Mouse (Mus musculus) megakaryocyte, adult 5-6 weeks (primary cell): ENCODE results near the gene Kif16b. TPM values are rescaled to one million over a fixed set of nuclear protein-coding genes. Genes with fewer than 3 reads are reported as not detected.
"Not testable (repeated sequence)": the region's sequence is repeated elsewhere in the genome, so short reads cannot be mapped to it uniquely, and the experiment has no call there.

ENCODE experiments used
- ATAC-seq: 2 replicates; pipeline ENCODE4 v1.8.0; 2016; ENCODE audit warnings: mild to moderate bottlenecking, inconsistent platforms; ENCODE audit not compliant: poor library complexity, severe bottlenecking
- total RNA-seq, 2 experiments: library from RNA; stranded (forward) in 1 of 2; stranded (reverse) in 1 of 2; fragments of 153-499, 151-499 nt in 1 of 2; fragments of 221-1000, 200-1000 nt in 1 of 2; gene quantifications; 2 replicates each; pipeline versions ENCODE4 v1.2.3 to v1.2.4; 2015 to 2017

The Kif16b gene
- total RNA-seq, 2 experiments from 2014 or later, result 15.1 to 16.4 TPM

DNA sequence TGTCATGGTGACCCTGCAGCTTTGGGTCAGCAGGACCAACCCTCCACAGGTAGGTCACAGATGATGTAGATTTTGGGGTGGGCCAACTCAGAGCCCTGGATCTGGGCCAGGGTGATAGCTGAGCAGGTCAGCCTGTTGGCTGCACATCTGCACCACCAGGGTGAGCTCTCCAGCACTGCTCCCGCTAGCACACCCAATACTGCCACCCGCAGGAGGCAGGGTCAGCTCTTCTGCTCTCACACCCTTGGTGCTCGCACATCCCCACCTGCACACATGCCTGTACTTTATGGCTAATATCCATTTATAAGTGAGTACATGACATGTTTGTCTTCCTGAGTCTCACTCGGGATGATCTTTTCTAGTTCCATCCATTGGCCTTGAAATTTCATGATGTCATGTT lies 296.6 kb downstream of the Kif16b start:
- ATAC-seq, result no peak

DNA sequence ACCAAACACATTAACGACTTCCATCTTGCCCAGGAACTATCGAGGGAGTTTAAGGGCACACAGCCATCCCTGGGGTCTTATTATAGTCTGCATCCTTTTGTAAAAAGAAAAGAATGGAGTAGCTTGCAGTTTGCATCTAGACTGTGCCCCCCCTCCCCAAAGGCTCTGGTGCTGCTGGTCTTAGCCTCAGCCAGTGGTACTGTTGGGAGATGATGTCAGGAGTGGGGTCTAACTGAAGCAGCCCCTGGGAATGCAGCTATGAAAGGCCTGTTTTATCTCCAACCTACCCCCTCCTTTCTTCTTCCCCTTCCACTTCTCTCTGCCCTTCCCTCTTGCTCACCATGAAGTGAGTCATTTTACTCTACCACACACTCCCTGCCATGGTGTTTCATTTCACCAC lies 298.1 kb downstream of the Kif16b start:
- ATAC-seq, result no peak

GRCm38 (mm10) chr2:142599235-142599634 lies 302.1 kb downstream of the Kif16b start:
- ATAC-seq, result no peak

DNA sequence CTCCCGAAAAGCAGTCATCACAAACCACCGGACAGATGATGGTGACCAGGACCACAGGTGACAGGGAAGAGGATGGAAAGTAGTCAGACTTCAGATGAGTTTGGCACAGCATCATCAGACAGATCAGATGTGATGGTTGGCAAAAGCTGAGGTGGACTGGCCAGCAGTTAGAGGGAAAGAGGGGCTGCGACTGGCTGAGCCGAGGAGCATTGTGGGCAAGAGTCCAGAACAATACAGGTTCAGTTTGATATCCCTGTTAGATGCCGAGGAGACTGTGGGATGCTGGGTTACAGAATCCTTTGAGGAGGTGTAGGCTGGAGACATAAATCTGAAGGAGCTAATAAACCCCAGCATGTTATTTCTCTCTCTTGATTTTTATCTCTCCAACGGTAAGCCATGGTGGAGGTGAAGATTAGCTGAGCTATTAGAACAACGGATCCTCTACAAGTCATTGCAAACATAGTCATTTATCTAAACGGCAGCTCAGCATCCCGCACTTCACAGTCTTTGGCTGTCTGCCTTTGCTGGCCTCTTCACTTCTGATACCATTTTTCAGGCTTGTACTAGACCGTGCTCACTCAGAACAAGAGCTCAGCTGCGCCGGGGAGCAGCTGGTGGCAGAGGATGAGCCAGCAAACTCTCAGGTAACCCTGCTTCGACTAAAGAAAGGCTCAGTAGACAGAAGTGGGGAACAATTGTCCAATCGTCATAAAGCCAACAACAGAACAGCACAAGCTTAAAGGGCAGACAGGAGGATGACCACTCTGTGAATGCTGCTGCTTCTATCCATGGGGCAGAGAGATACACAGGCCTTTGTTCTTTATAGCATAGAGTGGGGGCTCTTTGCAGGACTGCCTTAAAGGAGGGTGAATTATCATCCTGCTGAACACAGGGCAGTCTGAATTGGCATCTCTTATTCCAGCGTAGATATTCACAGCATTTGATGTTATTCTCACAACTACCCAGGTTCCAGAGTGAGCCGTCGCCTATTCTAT lies 304.9 kb downstream of the Kif16b start:
- ATAC-seq, result no peak

DNA sequence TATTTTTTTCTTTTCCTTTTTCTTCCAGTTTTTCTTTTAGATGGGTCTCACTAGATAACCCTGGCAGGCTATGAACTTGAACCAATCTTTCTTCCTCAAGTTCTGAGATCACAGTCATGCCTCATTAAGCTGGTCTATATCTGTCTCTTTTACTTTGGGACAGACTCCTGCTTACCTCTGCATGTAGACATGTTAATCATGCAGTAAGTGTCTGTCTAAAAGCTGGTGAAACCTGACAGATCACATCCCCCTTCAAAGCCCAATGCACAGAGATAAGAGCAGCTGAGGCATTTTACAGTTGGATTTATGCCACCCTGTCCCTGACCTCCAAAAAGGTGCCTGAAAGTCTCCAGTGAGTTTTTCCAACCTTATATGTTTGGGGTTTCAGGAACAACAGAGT lies 310.4 kb downstream of the Kif16b start:
- no peak for ATAC-seq

GRCm38 (mm10) chr2:142590284-142590724 lies 311.0 kb downstream of the Kif16b start:
- no peak for ATAC-seq

DNA sequence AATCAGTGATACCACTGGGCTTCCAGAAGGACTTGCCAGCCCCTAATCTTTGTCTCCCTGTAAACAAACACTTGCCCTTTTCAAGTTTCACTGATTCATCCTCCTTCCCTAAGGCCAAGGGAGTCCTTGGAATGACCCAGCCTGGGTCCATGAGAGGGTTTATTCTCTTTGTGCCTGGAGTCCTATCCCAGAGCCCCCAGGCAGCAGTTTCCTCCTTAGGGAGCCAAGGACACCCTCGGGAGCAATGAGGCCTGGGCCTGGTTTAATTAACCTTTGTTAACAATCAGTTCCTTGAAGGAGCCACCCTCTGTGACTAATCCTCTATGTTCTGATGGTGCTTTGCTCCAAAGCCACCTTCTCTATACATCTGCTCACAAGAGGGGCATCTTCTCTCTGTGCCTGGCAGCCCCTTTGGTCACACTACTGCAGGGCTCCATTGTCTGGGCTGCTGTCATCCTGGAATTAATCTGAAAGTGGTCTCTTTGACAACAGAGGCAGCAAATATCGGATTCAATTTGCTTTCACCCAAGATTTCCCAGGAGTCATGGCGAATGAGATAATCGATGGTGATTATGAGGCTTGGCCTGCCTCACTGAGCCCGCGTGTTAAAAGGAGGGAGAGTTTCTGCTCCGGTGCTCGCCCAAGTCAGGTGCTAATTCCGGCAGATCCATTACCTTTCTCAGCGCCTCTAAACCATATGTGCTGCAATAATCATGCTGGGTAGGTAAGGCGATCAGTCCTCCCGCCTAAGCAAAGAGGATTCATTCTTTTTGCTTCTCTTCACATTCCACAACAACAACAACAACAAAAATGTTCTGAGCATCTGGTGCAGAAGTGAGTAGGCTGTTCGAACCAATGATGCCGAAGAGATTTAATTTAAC lies 311.7 kb downstream of the Kif16b start:
- no peak for ATAC-seq

- no peak for ATAC-seq
Observed at GRCm38 (mm10) chr2:142585845-142586244, 315.5 kb downstream of the Kif16b start.

DNA sequence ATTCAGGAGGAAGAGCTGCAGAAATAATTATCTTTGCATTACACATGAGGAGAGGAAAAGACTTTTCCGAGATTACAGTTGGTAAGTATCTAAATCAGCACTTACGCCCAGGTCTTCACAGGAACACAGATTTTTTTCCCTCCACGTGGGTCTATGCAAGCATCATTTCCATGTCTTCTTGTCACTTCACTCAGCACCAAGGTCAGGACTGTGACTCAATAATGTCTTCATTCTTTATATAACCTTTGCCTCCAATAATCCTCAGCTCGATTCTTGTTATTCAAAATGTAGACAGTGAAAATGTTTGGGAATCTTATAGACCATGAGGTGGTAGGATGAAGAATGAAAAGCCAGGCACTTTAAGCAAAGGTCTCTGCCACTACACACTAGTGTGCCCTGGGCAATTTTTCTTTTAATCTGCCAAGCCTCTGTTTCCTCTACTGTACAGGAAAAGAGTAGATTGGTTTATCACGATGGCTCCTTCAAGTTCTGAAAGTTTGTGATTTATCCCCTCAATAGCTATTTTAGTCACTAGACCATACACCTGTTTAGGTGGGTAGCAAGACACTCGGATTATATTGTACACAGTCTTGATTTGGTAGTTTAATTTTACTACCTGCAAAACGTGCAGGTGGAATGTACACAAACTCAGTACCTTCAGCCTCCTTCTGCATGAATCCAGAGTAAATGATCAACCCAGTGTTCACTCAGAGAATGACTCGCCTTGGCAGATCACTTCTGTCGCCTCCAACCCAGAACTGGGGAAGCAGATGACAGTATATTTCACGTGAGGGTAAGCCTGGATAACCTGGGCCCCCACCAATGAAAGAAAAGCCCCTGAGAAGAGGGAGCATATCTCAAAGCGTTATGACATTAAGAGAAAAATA lies 316.2 kb downstream of the Kif16b start:
- no peak for ATAC-seq

DNA sequence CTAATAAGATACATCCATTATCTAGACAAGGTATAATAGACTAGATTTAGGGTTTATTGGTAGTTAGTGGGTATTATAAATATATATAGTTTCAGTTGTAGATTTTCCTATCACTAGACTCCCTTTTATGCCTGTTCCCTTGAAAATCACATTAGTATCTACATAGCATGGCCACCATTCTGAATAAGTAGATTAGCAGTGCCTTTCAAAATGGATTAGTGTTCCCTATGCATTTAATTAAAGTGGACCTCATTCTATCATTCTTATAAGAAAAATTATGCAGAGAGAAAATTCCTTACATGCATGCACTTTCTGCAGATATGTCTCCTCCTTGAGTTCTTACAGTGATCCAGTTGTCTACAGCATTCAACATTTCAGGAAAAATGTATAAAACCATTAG lies 320.9 kb downstream of the Kif16b start:
- ATAC-seq, result no peak

- not testable (repeated sequence) for ATAC-seq
Observed at GRCm38 (mm10) chr2:142577414-142577813, 323.9 kb downstream of the Kif16b start.

DNA sequence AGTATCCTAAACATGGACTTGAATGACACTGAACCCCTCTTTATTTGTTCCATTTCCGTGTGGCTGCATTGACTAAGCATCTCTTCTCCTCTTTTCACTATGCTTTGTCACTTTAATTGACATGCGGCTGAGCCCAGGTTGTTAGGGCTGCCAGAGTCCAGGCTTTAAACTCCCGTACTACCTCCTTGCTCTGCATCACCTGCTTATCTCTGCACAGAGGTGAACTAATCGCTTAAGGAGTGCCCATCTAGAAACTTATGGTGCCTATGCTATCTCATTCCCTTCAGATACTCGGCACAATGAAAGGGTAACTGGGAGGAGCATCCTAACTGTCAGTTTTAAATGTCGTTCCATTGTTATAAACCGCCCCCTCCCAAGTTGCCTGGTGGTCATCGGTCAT lies 331.6 kb downstream of the Kif16b start:
- ATAC-seq, result no peak

Other genes with a start within 250 kb of the Kif16b start
- 114 and 133 TPM in 2 replicates for gene Snrpb2, start 161.5 kb upstream of the Kif16b start, total RNA-seq (2015)
- gene Snrpb2, start 161.5 kb upstream of the Kif16b start, total RNA-seq (2017), result 116 and 145 TPM in 2 replicates
- gene Otor, start 176.9 kb upstream of the Kif16b start, total RNA-seq (2015), result not detected in 2 replicates
- not detected in 2 replicates for gene Otor, start 176.9 kb upstream of the Kif16b start, total RNA-seq (2017)